Mouse (Mus musculus): Measurements from ENCODE around the gene Arhgef39. TPM values are rescaled to one million over a fixed set of nuclear protein-coding genes. Genes with fewer than 3 reads are reported as not detected.

Gene Arhgef39
- total RNA-seq (2021) = under 1 TPM; 0.56 to 0.82 TPM

- peak; percentile 66 to 68 for DNase-seq
These were observed at the start of gene Arhgef39 for GRCm38 (mm10) chr4:43499407-43500333. TSS of gene Arhgef39 (minus strand) at chr4:43499695.

- no peak for DNase-seq
These were observed 49.6 kb upstream of the Arhgef39 start for GRCm38 (mm10) chr4:43549055-43549454.

GRCm38 (mm10) chr4:43547160-43547559 lies 47.7 kb upstream of the Arhgef39 start:
- DNase-seq = no peak

- DNase-seq = no peak
These were observed 47.0 kb upstream of the Arhgef39 start for GRCm38 (mm10) chr4:43546375-43547047.

GRCm38 (mm10) chr4:43542044-43542443 lies 42.5 kb upstream of the Arhgef39 start:
- no peak for DNase-seq

- no peak for DNase-seq
These were observed 36.5 kb upstream of the Arhgef39 start for GRCm38 (mm10) chr4:43536031-43536430.

GRCm38 (mm10) chr4:43535628-43536027 lies 36.1 kb upstream of the Arhgef39 start:
- DNase-seq = no peak

- DNase-seq = no peak
These were observed 33.8 kb upstream of the Arhgef39 start for GRCm38 (mm10) chr4:43533270-43533669.

GRCm38 (mm10) chr4:43530581-43530980 lies 31.1 kb upstream of the Arhgef39 start:
- DNase-seq = peak; percentile 59 to 62

GRCm38 (mm10) chr4:43530081-43530501 lies 30.6 kb upstream of the Arhgef39 start:
- no peak for DNase-seq

GRCm38 (mm10) chr4:43528487-43528886 lies 29.0 kb upstream of the Arhgef39 start:
- DNase-seq = no peak

GRCm38 (mm10) chr4:43527880-43528279 lies 28.4 kb upstream of the Arhgef39 start:
- DNase-seq = no peak

GRCm38 (mm10) chr4:43519956-43520355 lies 20.5 kb upstream of the Arhgef39 start:
- peak; percentile 83 to 86 for DNase-seq

- DNase-seq = no peak
These were observed 20.1 kb upstream of the Arhgef39 start for GRCm38 (mm10) chr4:43519551-43519950.

- DNase-seq = no peak
These were observed 16.5 kb upstream of the Arhgef39 start for GRCm38 (mm10) chr4:43515764-43516708.

- DNase-seq = no peak
These were observed 14.3 kb upstream of the Arhgef39 start for GRCm38 (mm10) chr4:43513791-43514190.

- no peak for DNase-seq
These were observed 13.8 kb upstream of the Arhgef39 start for GRCm38 (mm10) chr4:43513300-43513699.

- DNase-seq = no peak
These were observed 13.2 kb upstream of the Arhgef39 start for GRCm38 (mm10) chr4:43512653-43513052.

- DNase-seq = no peak
These were observed 12.4 kb upstream of the Arhgef39 start for GRCm38 (mm10) chr4:43511675-43512454.

- DNase-seq = no peak
These were observed 9.6 kb upstream of the Arhgef39 start for GRCm38 (mm10) chr4:43509109-43509508.

- no peak for DNase-seq
These were observed 9.1 kb upstream of the Arhgef39 start for GRCm38 (mm10) chr4:43508666-43508997.

All from layer of hippocampus, postnatal 36 days (tissue).